Mouse (Mus musculus) liver, adult 2 months (tissue): ENCODE results near the gene Lipt1. TPM values are rescaled to one million over a fixed set of nuclear protein-coding genes. Genes with fewer than 3 reads are reported as not detected.

Experiments
- DNase-seq: peaks from one replicate; pipeline ENCODE4 v3.0.0-alpha.2; 2011; ENCODE audit warnings: low read depth, low spot score; ENCODE audit errors: extremely low read depth
- H3K27ac ChIP-seq: fragments of 200-500 bp; replicated peaks from 2 replicates; pipeline ENCODE4 v1.5.1; 2012; ENCODE audit warnings: low read depth, mild to moderate bottlenecking, control low read depth, inconsistent platforms, low read length; ENCODE audit not compliant: insufficient read depth
- H3K27me3 ChIP-seq: fragments of 200-500 bp; 2 replicates; pipeline ENCODE4 v1.6.1; 2012; ENCODE audit warnings: mild to moderate bottlenecking, moderate library complexity, low read length, inconsistent platforms; ENCODE audit not compliant: control insufficient read depth, insufficient read depth
- H3K36me3 ChIP-seq: fragments of 200-500 bp; 2 replicates; pipeline ENCODE4 v1.6.1; 2012; ENCODE audit warnings: low read length, inconsistent platforms; ENCODE audit not compliant: control insufficient read depth, insufficient read depth
- H3K4me1 ChIP-seq: fragments of 200-500 bp; 2 replicates; pipeline ENCODE4 v1.6.1; 2011; ENCODE audit warnings: low read length; ENCODE audit not compliant: control insufficient read depth, insufficient read depth
- H3K4me3 ChIP-seq: fragments of 200-500 bp; 2 replicates; pipeline ENCODE4 v1.5.1; 2011; ENCODE audit warnings: low read depth, mild to moderate bottlenecking, control low read depth, low read length, moderate library complexity; ENCODE audit not compliant: insufficient read depth
- H3K79me2 ChIP-seq: fragments of 200-500 bp; 2 replicates; pipeline ENCODE4 v1.6.1; 2012; ENCODE audit warnings: inconsistent platforms, mild to moderate bottlenecking, low read length, moderate library complexity; ENCODE audit not compliant: control insufficient read depth, insufficient read depth
- H3K9ac ChIP-seq: fragments of 200-500 bp; 2 replicates; pipeline ENCODE4 v1.6.1; 2012; ENCODE audit warnings: low read depth, mild to moderate bottlenecking, control low read depth, inconsistent platforms, low read length
- CTCF ChIP-seq: fragments of 200-500 bp; IDR thresholded peaks from 2 replicates; pipeline ENCODE4 v1.5.1; 2011; ENCODE audit warnings: low read depth, low read length, control low read depth
- POLR2A ChIP-seq: fragments of 200-500 bp; IDR thresholded peaks from 2 replicates; pipeline ENCODE4 v1.6.1; 2011; ENCODE audit warnings: low read length, control low read depth; ENCODE audit not compliant: insufficient read depth; ENCODE audit errors: extremely low read depth
- WGBS: fragments of 180-500 bp; shearing (Covaris S2); methylation state at CpG from one replicate; pipeline ENCODE4 v1.1.7; 2018; 5-methylcytosine and 5-hydroxymethylcytosine counted together
- polyA plus RNA-seq: library from polyadenylated mRNA; depleted of rRNA; stranded (reverse); fragments of >200 nt; gene quantifications from 2 replicates; pipeline ENCODE4 v1.2.3, GENCODE M21; 2012; rRNA removed
- total RNA-seq: library from RNA; depleted of rRNA; stranded (reverse); fragments of >200 nt; gene quantifications from 2 replicates; pipeline ENCODE4 v1.2.3, GENCODE M21; 2014; rRNA removed

Gene Lipt1
- total and polyA plus RNA-seq, 2 experiments = 2.2 to 10.3 TPM

- H3K27ac ChIP-seq = no peak overlapping the region
- 31% methylated on average over 6 of the region's 6 CpGs for WGBS
- no peak overlapping the region for H3K4me3 ChIP-seq
- no peaks in the 10 kb centered on the region for H3K79me2 ChIP-seq
- TF ChIP-seq POLR2A (no peak), CTCF (no peak; the same call in 1 of the 2 replicates)
- no peak for DNase-seq
- H3K9ac ChIP-seq = no peak overlapping the region
- peaks cover 8% of the 10 kb centered on the region for H3K36me3 ChIP-seq
- H3K27me3 ChIP-seq = no peaks in the 10 kb centered on the region
- no peaks in the 10 kb centered on the region for H3K4me1 ChIP-seq
Measured at GRCm38 (mm10) chr1:37903178-37903577, 31.6 kb downstream of the Lipt1 start.

DNA sequence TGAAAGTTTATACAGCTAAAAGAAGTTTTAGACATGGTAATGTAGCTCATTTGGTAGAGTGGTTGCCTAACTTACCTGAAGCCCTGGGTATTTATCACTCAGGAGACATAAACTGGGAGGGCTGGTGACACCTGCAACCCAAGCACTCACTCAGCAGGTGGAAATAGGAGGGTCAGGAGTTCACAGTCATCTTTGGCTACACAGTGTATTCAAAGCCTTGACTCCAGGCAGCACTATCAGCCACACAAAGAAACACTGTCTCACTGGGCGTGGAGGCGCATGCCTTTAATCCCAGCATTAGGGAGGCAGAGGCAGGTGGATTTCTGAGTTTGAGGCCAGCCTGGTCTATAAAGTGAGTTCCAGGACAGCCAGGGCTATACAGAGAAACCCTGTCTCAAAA lies 41.2 kb downstream of the Lipt1 start:
- H3K27ac ChIP-seq = no peak overlapping the region
- H3K79me2 ChIP-seq = no peaks in the 10 kb centered on the region
- H3K9ac ChIP-seq = no peak overlapping the region
- TF ChIP-seq POLR2A (no peak), CTCF (no peak)
- H3K4me3 ChIP-seq = no peak overlapping the region
- DNase-seq = no peak
- no peaks in the 10 kb centered on the region for H3K36me3 ChIP-seq
- no peaks in the 10 kb centered on the region for H3K4me1 ChIP-seq
- WGBS = 77% methylated on average over 2 of the region's 2 CpGs
- no peaks in the 10 kb centered on the region for H3K27me3 ChIP-seq

DNA sequence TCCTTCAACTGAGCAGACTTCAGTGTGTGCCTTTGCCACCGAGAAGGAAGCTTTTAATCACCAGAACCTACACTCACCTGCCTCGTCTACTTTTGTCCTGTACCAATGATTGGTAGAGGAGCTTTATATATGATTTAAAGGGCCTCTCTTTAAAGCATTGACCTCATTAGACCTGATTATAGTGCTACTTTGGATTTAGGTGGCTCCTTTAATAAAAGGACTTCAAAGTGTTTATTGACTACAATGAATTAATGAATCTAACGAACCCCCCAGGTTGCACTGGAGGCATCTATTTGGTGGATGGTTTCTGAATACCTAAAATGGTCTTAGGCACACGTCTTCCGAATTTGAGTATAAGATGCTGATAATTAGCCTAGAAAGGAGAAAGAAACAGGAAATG lies 44.9 kb downstream of the Lipt1 start, which contains the start of gene Lyg2:
Lyg2 (minus strand) TSS at position 101 of the 400 bp plus-strand sequence.
- H3K9ac ChIP-seq = no peak within 1 kb of the TSS
- H3K79me2 ChIP-seq = no peaks in the 10 kb centered on the region
- no peak for TF ChIP-seq POLR2A
- no peak for TF ChIP-seq CTCF
- no peak within 1 kb of the TSS for H3K27ac ChIP-seq
- DNase-seq = no peak
- H3K4me3 ChIP-seq = no peak within 1 kb of the TSS
- WGBS = 74% methylated on average over 5 of the region's 5 CpGs
- no peaks in the 10 kb centered on the region for H3K4me1 ChIP-seq
- no peaks in the 10 kb centered on the region for H3K36me3 ChIP-seq
- H3K27me3 ChIP-seq = no peaks in the 10 kb centered on the region

DNA sequence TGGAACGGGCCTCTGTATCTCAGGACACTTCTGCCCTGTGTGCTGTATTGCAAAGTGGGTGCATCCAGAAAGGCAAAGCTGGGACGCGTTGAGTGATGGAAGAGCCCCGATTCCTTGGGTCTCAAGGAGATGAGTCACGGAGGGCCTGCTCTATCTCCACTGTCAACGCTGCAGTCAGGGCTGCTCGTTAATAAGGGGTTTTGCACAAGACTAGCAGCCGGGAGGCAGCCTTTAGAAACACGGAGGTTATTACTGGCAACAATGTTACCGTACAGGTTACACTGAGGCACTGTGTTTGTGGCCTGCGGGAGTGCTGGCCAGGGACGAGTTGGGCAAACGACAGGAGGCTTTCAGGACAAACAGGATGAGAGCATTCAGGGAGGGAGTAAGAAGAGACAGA lies 46.1 kb downstream of the Lipt1 start:
- DNase-seq = no peak

GRCm38 (mm10) chr1:37918096-37918495 lies 46.6 kb downstream of the Lipt1 start:
- WGBS = 73% methylated on average over 6 of the region's 6 CpGs

More for the DNA sequence above, 46.1 kb downstream of the Lipt1 start:
- Histone ChIP-seq H3K36me3 (no peaks in the 10 kb centered on the region), H3K27ac (no peak overlapping the region), H3K79me2 (no peaks in the 10 kb centered on the region), H3K27me3 (no peaks in the 10 kb centered on the region), H3K4me3 (no peak overlapping the region), H3K9ac (no peak overlapping the region), H3K4me1 (no peaks in the 10 kb centered on the region)
- 64% methylated on average over 13 of the region's 13 CpGs for WGBS
- TF ChIP-seq POLR2A (no peak), CTCF (no peak)

DNA sequence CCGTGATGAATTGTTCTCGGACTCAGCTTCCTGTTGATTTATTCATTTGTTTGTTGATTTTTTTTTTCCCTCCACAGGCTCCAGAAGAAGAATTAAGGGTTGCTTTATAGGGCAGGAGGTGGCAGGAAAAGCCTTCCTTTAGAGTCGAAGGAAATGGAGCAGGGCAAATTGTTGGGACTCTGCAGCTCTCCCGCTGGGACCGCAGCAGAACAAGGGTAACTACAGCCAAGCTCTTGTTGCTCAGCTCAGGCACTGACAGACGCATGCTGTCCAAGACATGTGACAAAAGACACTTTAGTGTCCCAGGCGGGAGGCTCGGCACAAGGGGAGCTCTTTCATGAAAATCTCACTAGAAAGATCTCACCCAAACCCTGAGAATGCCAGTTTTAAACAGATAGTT lies 51.0 kb downstream of the Lipt1 start:
- WGBS = 70% methylated on average over 8 of the region's 8 CpGs
- Histone ChIP-seq H3K4me1 (no peaks in the 10 kb centered on the region), H3K9ac (no peak overlapping the region), H3K27me3 (no peaks in the 10 kb centered on the region), H3K36me3 (no peaks in the 10 kb centered on the region), H3K27ac (no peak overlapping the region), H3K79me2 (no peaks in the 10 kb centered on the region), H3K4me3 (no peak overlapping the region)
- TF ChIP-seq CTCF (no peak), POLR2A (no peak)
- DNase-seq = no peak

More at GRCm38 (mm10) chr1:37918096-37918495, 46.6 kb downstream of the Lipt1 start:
- no peak overlapping the region for H3K9ac ChIP-seq
- H3K79me2 ChIP-seq = no peaks in the 10 kb centered on the region
- H3K4me1 ChIP-seq = no peaks in the 10 kb centered on the region
- no peak for DNase-seq
- H3K4me3 ChIP-seq = no peak overlapping the region
- no peaks in the 10 kb centered on the region for H3K27me3 ChIP-seq
- H3K36me3 ChIP-seq = no peaks in the 10 kb centered on the region
- TF ChIP-seq CTCF (no peak), POLR2A (no peak)
- no peak overlapping the region for H3K27ac ChIP-seq

Other genes with a start within 250 kb of the Lipt1 start
- 0.07 and 0.09 TPM in 2 replicates for gene 2010300C02Rik, start 151.7 kb upstream of the Lipt1 start, total RNA-seq
- gene 2010300C02Rik, start 151.7 kb upstream of the Lipt1 start, polyA plus RNA-seq = 0.04 and 0.06 TPM in 2 replicates
- 1.2 and 1.4 TPM in 2 replicates for gene Tsga10, start 5.3 kb upstream of the Lipt1 start, total RNA-seq
- gene Tsga10, start 5.3 kb upstream of the Lipt1 start, polyA plus RNA-seq = 0.24 and 0.30 TPM in 2 replicates
- 8.6 and 10.7 TPM in 2 replicates for gene Mitd1, start 18.7 kb downstream of the Lipt1 start, total RNA-seq
- 3.5 and 4.6 TPM in 2 replicates for gene Mitd1, start 18.7 kb downstream of the Lipt1 start, polyA plus RNA-seq
- 83.6 and 111 TPM in 2 replicates for gene Mrpl30, start 18.7 kb downstream of the Lipt1 start, total RNA-seq
- gene Mrpl30, start 18.7 kb downstream of the Lipt1 start, polyA plus RNA-seq = 46.4 and 65.0 TPM in 2 replicates
- gene Lyg2, start 44.8 kb downstream of the Lipt1 start, total RNA-seq = not detected in 2 replicates
- gene Lyg2, start 44.8 kb downstream of the Lipt1 start, polyA plus RNA-seq = not detected in 2 replicates
- gene Lyg1, start 86.0 kb downstream of the Lipt1 start, total RNA-seq = not detected in 2 replicates
- gene Lyg1, start 86.0 kb downstream of the Lipt1 start, polyA plus RNA-seq = not detected in 2 replicates
- gene Txndc9, start 126.2 kb downstream of the Lipt1 start, total RNA-seq = 22.7 and 33.8 TPM in 2 replicates
- 4.9 and 6.7 TPM in 2 replicates for gene Txndc9, start 126.2 kb downstream of the Lipt1 start, polyA plus RNA-seq
- gene Eif5b, start 126.3 kb downstream of the Lipt1 start, total RNA-seq = 17.1 and 18.9 TPM in 2 replicates
- 3.4 and 4.1 TPM in 2 replicates for gene Eif5b, start 126.3 kb downstream of the Lipt1 start, polyA plus RNA-seq